Mouse (Mus musculus) midbrain, embryonic 14.5 days (tissue): ENCODE data around the gene Vmn2r83. TPM values are rescaled to one million over a fixed set of nuclear protein-coding genes. Genes with fewer than 3 reads are reported as not detected.

Source experiments
- ATAC-seq: fragments of 200-750 bp; cut with Nextera tagmentation; 2 replicates; pipeline ENCODE4 v1.8.0; 2017; ENCODE audit warnings: moderate number of reproducible peaks, moderate library complexity; ENCODE audit not compliant: low FRiP score, low TSS enrichment
- DNase-seq: peaks from one replicate; pipeline ENCODE4 v3.0.0-alpha.2; 2015
- H3K27ac ChIP-seq: fragments of 300-500 bp; sonication (generic); replicated peaks from 2 replicates; pipeline ENCODE4 v1.5.1; 2014; ENCODE audit warnings: mild to moderate bottlenecking, low read depth, low read length, moderate library complexity
- H3K27me3 ChIP-seq: fragments of 300-500 bp; sonication (generic); 2 replicates; pipeline ENCODE4 v1.6.1; 2014; ENCODE audit warnings: low read length, control low read depth, mixed read lengths; ENCODE audit not compliant: control insufficient read depth, insufficient read depth
- H3K36me3 ChIP-seq: fragments of 300-500 bp; sonication (generic); 2 replicates; pipeline ENCODE4 v1.6.1; 2014; ENCODE audit warnings: low read length, control low read depth; ENCODE audit not compliant: control insufficient read depth, insufficient read depth
- H3K4me1 ChIP-seq: fragments of 300-500 bp; sonication (generic); 2 replicates; pipeline ENCODE4 v1.6.1; 2014; ENCODE audit warnings: mild to moderate bottlenecking, antibody characterized with exemption, low read length, control low read depth; ENCODE audit not compliant: control insufficient read depth, insufficient read depth
- H3K4me2 ChIP-seq: fragments of 300-500 bp; sonication (generic); 2 replicates; pipeline ENCODE4 v1.6.1; 2014; ENCODE audit warnings: mild to moderate bottlenecking, low read length, moderate library complexity
- H3K4me3 ChIP-seq: fragments of 300-500 bp; sonication (generic); replicated peaks from 2 replicates; pipeline ENCODE4 v1.5.1; 2014; ENCODE audit warnings: low read depth, low read length
- H3K9ac ChIP-seq: fragments of 300-500 bp; sonication (generic); replicated peaks from 2 replicates; pipeline ENCODE4 v1.6.1; 2014; ENCODE audit warnings: mild to moderate bottlenecking, low read length, moderate library complexity
- H3K9me3 ChIP-seq: fragments of 300-500 bp; sonication (generic); 2 replicates; pipeline ENCODE4 v1.6.1; 2016; ENCODE audit warnings: low read length, control low read depth, mixed read lengths; ENCODE audit not compliant: control insufficient read depth
- WGBS: fragments of 180-500 bp; shearing (Covaris S2); extraction: QIAGEN DNeasy Blood & Tissue Kit; methylation state at CpG from one replicate; pipeline ENCODE4 v1.1.7; 2014; 5-methylcytosine and 5-hydroxymethylcytosine counted together
- microRNA-seq: library from miRNA; unstranded; fragments of <30 nt; microRNA quantifications from one replicate; pipeline ENCODE4, GENCODE M21; 2016
- polyA plus RNA-seq: library from polyadenylated mRNA; unstranded; fragments of >200 nt; fragmentation: Nextera tagmentation; extraction: Ambion mirVana; gene quantifications from 2 replicates; pipeline ENCODE4 v1.2.1, GENCODE M21; 2014

Gene Vmn2r83
- polyA plus RNA-seq, 1 experiment from 2014 or later, result not detected

- Histone ChIP-seq H3K4me3 (no peak overlapping the region), H3K4me2 (no peak overlapping the region), H3K9ac (no peak overlapping the region), H3K9me3 (no peaks in the 10 kb centered on the region), H3K4me1 (no peaks in the 10 kb centered on the region), H3K27me3 (no peaks in the 10 kb centered on the region), H3K27ac (no peak overlapping the region), H3K36me3 (peaks cover 84% of the 10 kb centered on the region)
- no peak for ATAC-seq
- no peak for DNase-seq
- 73% methylated on average over 15 of the region's 15 CpGs for WGBS
Observed at GRCm38 (mm10) chr10:79541522-79541921, 73.0 kb downstream of the Vmn2r83 start.

- no peak for ATAC-seq
- peaks cover 91% of the 10 kb centered on the region for H3K36me3 ChIP-seq
- H3K9me3 ChIP-seq, result no peaks in the 10 kb centered on the region
- no peaks in the 10 kb centered on the region for H3K27me3 ChIP-seq
- no peak overlapping the region for H3K4me3 ChIP-seq
- DNase-seq, result no peak
- no peak overlapping the region for H3K9ac ChIP-seq
- no peaks in the 10 kb centered on the region for H3K4me1 ChIP-seq
- H3K27ac ChIP-seq, result no peak overlapping the region
- WGBS, result 95% methylated on average over 11 of the region's 11 CpGs
- no peak overlapping the region for H3K4me2 ChIP-seq
Observed at GRCm38 (mm10) chr10:79542171-79542570, 73.6 kb downstream of the Vmn2r83 start.

Small RNAs within 50 kb of the gene (microRNA-seq; reads per million reads assigned to microRNA genes)
- gene Mir6909, result 0.44 reads per million

Other genes starting within 250 kb of the Vmn2r83 start
- gene Vmn2r81, start 221.0 kb upstream of the Vmn2r83 start, polyA plus RNA-seq, result not detected in 2 replicates
- gene Vmn2r82, start 112.2 kb upstream of the Vmn2r83 start, polyA plus RNA-seq, result not detected in 2 replicates
- 14.7 and 19.1 TPM in 2 replicates for gene Plpp2, start 65.1 kb downstream of the Vmn2r83 start, polyA plus RNA-seq
- 48.8 and 64.3 TPM in 2 replicates for gene Mier2, start 86.5 kb downstream of the Vmn2r83 start, polyA plus RNA-seq
- gene Theg, start 118.6 kb downstream of the Vmn2r83 start, polyA plus RNA-seq, result not detected in 2 replicates
- 0.84 and 1.4 TPM in 2 replicates for gene C2cd4c, start 145.3 kb downstream of the Vmn2r83 start, polyA plus RNA-seq
- gene Shc2, start 169.2 kb downstream of the Vmn2r83 start, polyA plus RNA-seq, result 17.2 and 21.6 TPM in 2 replicates
- gene Odf3l2, start 177.0 kb downstream of the Vmn2r83 start, polyA plus RNA-seq, result 0.17 and 0.40 TPM in 2 replicates
- gene Madcam1, start 195.8 kb downstream of the Vmn2r83 start, polyA plus RNA-seq, result 0.31 and 1.00 TPM in 2 replicates
- 94.4 and 110 TPM in 2 replicates for gene Tpgs1, start 200.6 kb downstream of the Vmn2r83 start, polyA plus RNA-seq
- 80.4 and 94.9 TPM in 2 replicates for gene Cdc34, start 213.5 kb downstream of the Vmn2r83 start, polyA plus RNA-seq
- 1.1 and 1.5 TPM in 2 replicates for gene Gzmm, start 220.3 kb downstream of the Vmn2r83 start, polyA plus RNA-seq
- gene Bsg, start 235.8 kb downstream of the Vmn2r83 start, polyA plus RNA-seq, result 680 and 689 TPM in 2 replicates
- 0.89 and 1.9 TPM in 2 replicates for gene Hcn2, start 247.9 kb downstream of the Vmn2r83 start, polyA plus RNA-seq